Mouse (Mus musculus) T-cell, adult 2 months (primary cell): ENCODE results near the gene Zfp652.
"Not testable (repeated sequence)": the region's sequence is repeated elsewhere in the genome, so short reads cannot be mapped to it uniquely, and the experiment has no call there.

Source experiments
- DNase-seq: peaks from one replicate; pipeline ENCODE4 v3.0.0; 2022; ENCODE audit warnings: low spot score

Zfp652 gene

DNA sequence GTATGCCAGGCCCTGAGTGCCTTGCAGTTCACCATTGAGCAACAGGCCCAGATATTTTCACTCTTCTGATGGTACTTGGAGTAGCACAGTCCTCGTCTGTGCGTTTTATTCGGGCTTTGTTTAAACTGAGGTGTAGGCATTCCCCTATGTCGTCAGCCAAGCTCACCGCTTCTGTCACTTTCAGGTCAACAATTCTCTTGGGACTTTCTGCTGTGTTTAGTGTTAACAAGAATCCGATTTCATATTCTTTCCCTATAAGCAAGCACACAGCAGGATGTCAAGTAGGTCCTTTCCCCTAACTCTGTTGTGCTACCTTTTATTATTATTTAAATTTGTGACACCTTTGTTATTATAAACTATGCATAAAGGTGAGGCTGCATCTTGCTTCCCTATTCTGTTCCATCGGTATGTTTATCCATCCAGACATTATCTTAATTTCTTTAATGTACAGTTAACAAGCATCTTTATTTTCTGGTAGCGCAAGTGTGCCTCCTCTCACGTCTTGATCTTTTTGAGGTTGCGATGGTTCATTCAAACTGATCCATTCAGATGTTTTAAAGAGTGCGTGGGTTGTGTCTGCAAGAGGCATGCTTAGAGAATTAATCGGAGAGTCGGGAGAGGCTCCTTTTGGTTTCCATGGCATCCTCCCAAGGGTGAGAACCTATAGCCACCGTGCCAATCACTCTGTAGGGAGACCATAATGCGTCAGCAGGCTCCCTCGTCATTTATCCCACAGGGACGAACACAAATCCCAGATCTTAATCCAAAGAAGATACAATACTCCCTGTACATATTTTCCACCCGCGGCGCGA is 145.4 kb downstream of the Zfp652 start:
- no peak for DNase-seq

DNA sequence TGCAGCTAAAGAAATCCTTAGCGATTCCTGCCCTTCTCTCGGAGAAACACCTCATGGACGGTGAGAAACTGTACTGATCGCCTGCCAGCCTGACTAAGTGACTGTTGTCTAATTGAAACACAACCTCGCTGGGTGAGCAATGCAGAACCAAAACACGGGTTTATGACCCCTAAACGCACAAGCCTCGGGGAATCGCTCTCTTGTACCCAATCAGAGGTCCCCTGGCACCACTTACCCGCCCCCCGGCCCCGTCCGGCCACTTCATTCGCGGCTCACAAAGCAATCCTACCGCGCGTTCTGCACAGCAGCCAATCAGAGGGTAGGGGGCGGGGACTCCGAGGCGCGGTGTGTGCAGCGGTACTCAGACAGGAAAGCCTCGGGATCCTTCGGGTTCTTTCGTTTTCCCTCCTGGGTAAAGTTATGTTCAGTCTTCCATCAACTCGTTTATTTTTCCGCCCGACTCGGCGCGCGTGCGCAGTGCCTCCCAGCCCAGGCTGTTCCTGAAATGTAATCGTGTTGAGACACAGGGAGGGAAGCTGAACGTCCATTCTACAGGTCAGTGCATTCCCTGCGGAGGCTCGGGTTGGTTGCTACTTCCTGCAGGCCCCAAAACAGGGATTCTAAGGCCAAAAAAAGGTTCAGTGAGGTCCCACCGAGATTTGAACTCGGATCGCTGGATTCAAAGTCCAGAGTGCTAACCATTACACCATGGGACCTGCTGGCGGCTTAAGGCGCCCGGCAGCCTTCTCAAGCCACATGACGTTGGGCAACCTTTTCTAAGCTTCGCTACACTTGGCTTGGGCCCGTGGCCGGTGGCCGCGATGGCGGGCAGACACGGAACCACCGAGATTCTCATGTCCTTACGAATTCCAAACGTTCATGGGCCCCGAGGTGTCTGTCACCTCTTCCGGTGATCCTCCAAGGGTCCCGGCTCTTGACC is 146.3 kb downstream of the Zfp652 start:
- DNase-seq: peak; percentile 99

DNA sequence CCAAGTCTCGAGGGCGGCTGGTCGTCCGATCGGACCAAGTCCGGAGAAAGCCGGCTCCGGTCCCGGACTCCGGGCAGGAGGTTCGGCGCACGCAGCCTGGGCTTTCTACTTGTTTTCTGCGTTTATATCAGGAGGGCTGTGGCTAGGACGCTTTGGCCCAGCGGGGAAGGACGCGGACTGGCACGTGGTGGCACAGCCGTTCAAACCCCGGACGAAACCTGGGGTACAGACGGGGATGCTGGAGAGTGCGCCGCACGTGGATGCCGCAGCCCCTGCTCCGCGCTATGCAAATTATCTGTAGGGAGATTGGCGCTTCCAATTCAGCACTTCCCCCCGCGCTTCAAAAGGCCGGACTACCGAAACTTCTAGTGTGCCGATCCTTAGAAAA is 147.0 kb downstream of the Zfp652 start:
- DNase-seq: peak; percentile 63

DNA sequence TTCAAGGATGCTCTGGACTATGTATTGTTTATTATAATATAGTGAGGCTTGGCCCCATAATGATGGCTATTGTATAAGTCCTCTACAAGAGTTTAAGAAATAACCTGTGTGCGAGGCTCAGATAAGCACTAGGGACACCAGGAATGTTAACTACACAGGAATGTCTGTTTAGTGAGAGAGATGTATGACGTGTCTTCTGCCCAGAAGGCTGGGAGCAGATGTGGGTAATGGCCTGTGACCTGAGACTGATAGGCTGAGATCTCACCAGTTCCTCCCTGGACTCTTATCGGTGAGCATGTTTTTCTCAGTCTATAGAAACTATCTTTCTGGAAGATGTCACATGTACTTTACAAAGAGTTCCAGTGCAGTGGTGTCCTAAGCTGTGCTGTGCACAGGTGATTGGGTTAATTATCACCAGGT is 147.6 kb downstream of the Zfp652 start:
- no peak for DNase-seq

DNA sequence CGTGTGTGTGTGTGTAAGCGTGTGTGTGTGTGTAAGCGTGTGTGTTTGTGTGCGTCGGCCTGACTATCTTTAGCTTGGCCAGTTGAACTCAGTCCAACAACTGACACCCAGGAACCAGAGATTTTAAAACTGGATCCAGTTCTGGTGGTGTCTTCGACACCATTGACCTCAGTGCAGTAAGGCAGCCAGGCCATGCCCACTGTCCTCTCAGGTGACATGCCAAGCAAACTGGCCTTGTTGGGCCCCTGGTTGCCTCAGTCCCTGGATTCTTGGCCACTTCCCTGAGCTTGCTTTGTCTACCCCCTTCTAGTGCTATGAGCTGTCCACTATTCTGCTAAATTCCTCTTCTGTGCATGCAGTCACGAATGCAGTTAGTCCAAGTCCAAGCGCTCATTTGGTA is 148.9 kb downstream of the Zfp652 start:
- no peak for DNase-seq

DNA sequence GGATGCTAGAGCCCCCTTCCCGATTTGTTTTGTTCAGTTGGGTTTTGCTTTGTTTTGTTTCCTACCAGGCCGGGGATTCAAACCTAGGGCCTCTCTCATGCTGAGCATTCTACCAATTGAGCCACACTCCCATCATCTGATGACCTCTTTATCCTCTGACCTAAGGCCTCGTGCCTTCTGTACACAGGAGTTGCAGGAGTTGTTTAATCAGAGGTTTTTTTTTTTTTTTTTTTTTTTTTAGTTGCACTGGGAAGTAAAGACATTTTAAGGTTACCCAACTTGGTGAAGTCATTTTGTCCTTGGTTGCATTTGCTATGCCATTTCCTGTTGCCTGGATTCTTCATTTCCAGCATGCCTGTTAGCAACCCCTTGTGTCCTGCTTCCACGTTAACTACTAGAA is 157.0 kb downstream of the Zfp652 start:
- DNase-seq: no peak

DNA sequence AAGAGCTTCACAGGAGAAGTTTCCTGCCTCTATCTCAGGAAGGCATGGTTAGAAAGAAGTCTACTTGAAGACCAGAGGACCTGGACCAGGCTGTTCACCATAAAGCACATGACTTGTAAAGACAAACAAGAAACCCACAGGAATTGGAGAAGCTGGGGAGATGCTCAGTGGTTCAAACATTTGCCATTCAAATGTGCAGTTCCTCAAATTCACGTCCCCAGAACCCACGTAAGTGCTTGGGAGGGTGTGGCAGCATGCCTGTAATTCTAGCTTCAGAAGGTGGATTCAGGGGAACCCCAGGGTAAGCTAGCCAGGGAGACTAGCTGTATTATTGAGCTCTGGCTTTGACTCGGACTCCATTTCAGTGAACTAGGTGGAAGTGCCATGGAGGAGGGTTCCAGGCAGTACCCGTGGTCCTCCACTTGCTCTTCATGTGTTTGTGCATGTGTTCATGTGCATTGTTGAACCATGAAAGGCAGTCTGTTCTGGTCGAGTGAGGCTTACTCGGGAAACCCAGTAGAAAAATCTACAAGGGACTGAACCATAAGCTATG is 157.5 kb downstream of the Zfp652 start:
- DNase-seq: no peak

DNA sequence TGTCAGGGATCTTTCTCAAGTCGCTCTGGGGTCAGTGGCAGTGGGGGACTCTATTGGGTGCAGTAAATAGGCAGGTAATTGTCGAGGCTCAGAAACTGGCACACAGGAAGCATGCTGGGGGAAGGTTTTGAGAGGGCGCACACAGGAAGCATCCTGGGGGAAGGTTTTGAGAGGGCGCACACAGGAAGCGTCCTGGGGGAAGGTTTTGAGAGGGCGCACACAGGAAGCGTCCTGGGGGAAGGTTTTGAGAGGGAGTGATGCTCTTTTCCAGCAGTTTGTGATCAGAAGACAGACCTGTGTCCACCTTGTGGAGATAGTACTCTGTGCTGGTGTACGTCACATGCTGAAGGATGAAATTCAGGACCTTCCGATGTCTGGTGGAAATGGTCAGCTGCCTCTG is 163.3 kb downstream of the Zfp652 start:
- DNase-seq: peak; percentile 23

DNA sequence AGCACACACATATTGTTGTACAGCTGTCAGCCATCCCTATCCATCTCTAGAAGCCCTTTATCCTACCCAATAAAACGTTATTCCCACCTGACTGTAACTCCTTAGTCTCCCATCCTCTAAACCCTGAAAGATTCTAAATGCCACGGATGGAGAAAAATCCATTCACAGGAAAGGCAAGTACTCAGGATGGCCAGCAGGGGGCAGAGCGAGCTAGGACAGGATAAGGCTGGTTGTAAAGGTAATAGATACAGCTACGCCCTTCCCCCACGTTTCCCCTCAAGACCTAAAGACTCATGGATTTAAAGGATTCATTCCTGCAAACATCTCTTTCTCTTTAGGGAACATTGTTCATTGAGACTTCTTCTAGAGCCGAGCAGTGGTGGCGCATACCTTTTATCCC is 163.8 kb downstream of the Zfp652 start:
- peak; percentile 49 for DNase-seq

DNA sequence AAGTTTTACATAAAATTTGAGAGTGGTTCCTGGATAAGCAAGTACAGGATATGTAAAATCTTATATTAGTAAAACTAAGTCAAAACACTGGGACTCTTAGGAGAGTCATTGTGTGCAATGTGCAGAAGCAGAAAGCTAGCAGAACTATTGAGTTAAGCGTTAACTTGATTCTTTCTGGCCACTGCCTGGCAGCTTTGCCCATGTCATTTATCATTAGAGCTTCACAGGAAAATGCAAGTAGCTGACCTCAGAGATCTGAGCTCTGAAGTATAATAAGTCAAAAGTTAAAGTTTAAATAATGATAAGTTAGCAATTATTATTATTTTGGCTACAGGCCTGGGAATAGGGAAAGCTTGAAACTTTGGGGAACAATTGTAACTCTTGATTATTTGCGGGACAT is 167.4 kb downstream of the Zfp652 start:
- DNase-seq: not testable (repeated sequence)
